Mouse (Mus musculus) midbrain, postnatal 0 days (tissue): Measurements from ENCODE around the gene Cfc1. TPM values are rescaled to one million over a fixed set of nuclear protein-coding genes. Genes with fewer than 3 reads are reported as not detected.

Source experiments
- ATAC-seq: fragments of 200-750 bp; cut with Nextera tagmentation; 2 replicates; pipeline ENCODE4 v1.8.0; 2017; ENCODE audit warnings: moderate number of reproducible peaks, mild to moderate bottlenecking, moderate TSS enrichment, moderate library complexity; ENCODE audit not compliant: low FRiP score
- DNase-seq: peaks from one replicate; pipeline ENCODE4 v3.0.0-alpha.2; 2015; ENCODE audit warnings: low spot score
- H3K27ac ChIP-seq: fragments of 300-500 bp; sonication (generic); 2 replicates; pipeline ENCODE4 v1.5.1; 2014; ENCODE audit warnings: low read depth, mild to moderate bottlenecking, low read length, mixed read lengths
- H3K27me3 ChIP-seq: fragments of 300-500 bp; sonication (generic); 2 replicates; pipeline ENCODE4 v1.6.1; 2014; ENCODE audit warnings: low read length, control low read depth, mixed read lengths; ENCODE audit not compliant: insufficient read depth
- H3K36me3 ChIP-seq: fragments of 300-500 bp; sonication (generic); 2 replicates; pipeline ENCODE4 v1.6.1; 2014; ENCODE audit warnings: low read length, control low read depth, mixed read lengths; ENCODE audit not compliant: insufficient read depth
- H3K4me1 ChIP-seq: fragments of 300-500 bp; sonication (generic); 2 replicates; pipeline ENCODE4 v1.6.1; 2014; ENCODE audit warnings: mild to moderate bottlenecking, control low read depth, antibody characterized with exemption, low read length, mixed read lengths; ENCODE audit not compliant: insufficient read depth
- H3K4me2 ChIP-seq: fragments of 300-500 bp; sonication (generic); 2 replicates; pipeline ENCODE4 v1.6.1; 2014; ENCODE audit warnings: low read depth, mild to moderate bottlenecking, low read length, mixed read lengths; ENCODE audit not compliant: poor library complexity, severe bottlenecking
- H3K4me3 ChIP-seq: fragments of 300-500 bp; sonication (generic); 2 replicates; pipeline ENCODE4 v1.5.1; 2014; ENCODE audit warnings: low read depth, mild to moderate bottlenecking, low read length, moderate library complexity
- H3K9ac ChIP-seq: fragments of 300-500 bp; sonication (generic); replicated peaks from 2 replicates; pipeline ENCODE4 v1.6.1; 2014; ENCODE audit warnings: mild to moderate bottlenecking, low read length, moderate library complexity, mixed read lengths; ENCODE audit not compliant: poor library complexity, severe bottlenecking
- H3K9me3 ChIP-seq: fragments of 300-500 bp; sonication (generic); 2 replicates; pipeline ENCODE4 v1.6.1; 2016; ENCODE audit warnings: low read length, control low read depth
- CTCF ChIP-seq: IDR thresholded peaks from 2 replicates; pipeline ENCODE4 v1.5.1; 2016; ENCODE audit warnings: antibody characterized with exemption, mild to moderate bottlenecking
- WGBS: fragments of 180-500 bp; shearing (Covaris S2); extraction: QIAGEN DNeasy Blood & Tissue Kit; methylation state at CpG from one replicate; pipeline ENCODE4 v1.1.7; 2014; 5-methylcytosine and 5-hydroxymethylcytosine counted together
- polyA plus RNA-seq: library from polyadenylated mRNA; unstranded; fragments of >200 nt; fragmentation: Nextera tagmentation; extraction: Ambion mirVana; gene quantifications from 2 replicates; pipeline ENCODE4 v1.2.1, GENCODE M21; 2015
- total RNA-seq: library from RNA; depleted of rRNA; stranded (reverse); fragments of >200 nt; gene quantifications from 2 replicates; pipeline ENCODE4 v1.2.3, GENCODE M21; 2014

The Cfc1 gene
- total and polyA plus RNA-seq, 2 experiments from 2014 or later: 0.44 TPM; not detected in 1

- ATAC-seq: no peak
- 91% methylated on average over 2 of the region's 2 CpGs for WGBS
- Histone ChIP-seq H3K27ac (no peak overlapping the region), H3K4me2 (no peak overlapping the region), H3K4me3 (no peak overlapping the region), H3K27me3 (no peaks in the 10 kb centered on the region), H3K36me3 (no peaks in the 10 kb centered on the region), H3K9ac (no peak overlapping the region), H3K9me3 (no peaks in the 10 kb centered on the region), H3K4me1 (no peaks in the 10 kb centered on the region)
- no peak for DNase-seq
- TF ChIP-seq CTCF: no peak
Measured at GRCm38 (mm10) chr1:34568120-34568519, 32.7 kb downstream of the Cfc1 start.

GRCm38 (mm10) chr1:34569876-34570275, 34.4 kb downstream of the Cfc1 start:
- Histone ChIP-seq H3K36me3 (no peaks in the 10 kb centered on the region), H3K9me3 (no peaks in the 10 kb centered on the region), H3K27ac (no peak overlapping the region), H3K27me3 (no peaks in the 10 kb centered on the region), H3K4me2 (no peak overlapping the region), H3K4me1 (no peaks in the 10 kb centered on the region), H3K9ac (no peak overlapping the region), H3K4me3 (no peak overlapping the region)
- WGBS: 91% methylated on average over 2 of the region's 2 CpGs
- no peak for DNase-seq
- ATAC-seq: no peak
- no peak for TF ChIP-seq CTCF

GRCm38 (mm10) chr1:34571431-34571830, 36.0 kb downstream of the Cfc1 start:
- DNase-seq (no peak), ATAC-seq (no peak)
- Histone ChIP-seq H3K36me3 (no peaks in the 10 kb centered on the region), H3K4me3 (no peak overlapping the region), H3K9me3 (no peaks in the 10 kb centered on the region), H3K27ac (no peak overlapping the region), H3K27me3 (no peaks in the 10 kb centered on the region), H3K4me1 (no peaks in the 10 kb centered on the region), H3K4me2 (no peak overlapping the region), H3K9ac (no peak overlapping the region)
- WGBS: 70% methylated on average over 6 of the region's 6 CpGs
- TF ChIP-seq CTCF: no peak

GRCm38 (mm10) chr1:34573221-34573620, 37.8 kb downstream of the Cfc1 start:
- TF ChIP-seq CTCF: no peak
- Histone ChIP-seq H3K27ac (no peak overlapping the region), H3K27me3 (no peaks in the 10 kb centered on the region), H3K36me3 (no peaks in the 10 kb centered on the region), H3K4me3 (no peak overlapping the region), H3K4me2 (no peak overlapping the region), H3K4me1 (no peaks in the 10 kb centered on the region), H3K9ac (no peak overlapping the region), H3K9me3 (no peaks in the 10 kb centered on the region)
- no peak for DNase-seq
- 80% methylated on average over 6 of the region's 6 CpGs for WGBS
- no peak for ATAC-seq

- Histone ChIP-seq H3K4me1 (peaks cover 9% of the 10 kb centered on the region; the same call in 1 of the 2 replicates), H3K27me3 (no peaks in the 10 kb centered on the region), H3K4me2 (peak within 1 kb of the TSS; percentile 77), H3K9ac (peak within 1 kb of the TSS; percentile 59), H3K9me3 (no peaks in the 10 kb centered on the region), H3K4me3 (peak within 1 kb of the TSS; percentile 56), H3K36me3 (no peaks in the 10 kb centered on the region), H3K27ac (peak within 1 kb of the TSS; percentile 86)
- peak; percentile 90 for DNase-seq
- ATAC-seq: peak; percentile 91
- WGBS: under 1% methylated on average over 53 of the region's 53 CpGs
- no peak for TF ChIP-seq CTCF
Measured at GRCm38 (mm10) chr1:34578851-34579781, 43.7 kb downstream of the Cfc1 start, which contains the start of gene Amer3. Gene Amer3, plus strand, starts transcription at chr1:34579657.

- Histone ChIP-seq H3K4me2 (peak overlapping the region; percentile 77), H3K36me3 (no peaks in the 10 kb centered on the region), H3K9me3 (no peaks in the 10 kb centered on the region), H3K27ac (peak overlapping the region; percentile 86), H3K27me3 (no peaks in the 10 kb centered on the region), H3K4me3 (peak overlapping the region; percentile 56), H3K4me1 (peaks cover 9% of the 10 kb centered on the region; the same call in 1 of the 2 replicates), H3K9ac (peak overlapping the region; percentile 59)
- ATAC-seq: peak; percentile 71
- DNase-seq: peak; percentile 26
- peak; percentile 42 for TF ChIP-seq CTCF
- 2% methylated on average over 18 of the region's 18 CpGs for WGBS
Measured at GRCm38 (mm10) chr1:34579782-34580356, 44.4 kb downstream of the Cfc1 start.
